Mouse (Mus musculus): ENCODE results near the gene Hand1. TPM values are rescaled to one million over a fixed set of nuclear protein-coding genes. Genes with fewer than 3 reads are reported as not detected.
"Not testable (repeated sequence)": the region's sequence is repeated elsewhere in the genome, so short reads cannot be mapped to it uniquely, and the experiment has no call there.

Hand1 gene
- total RNA-seq (2021) = not detected

DNA sequence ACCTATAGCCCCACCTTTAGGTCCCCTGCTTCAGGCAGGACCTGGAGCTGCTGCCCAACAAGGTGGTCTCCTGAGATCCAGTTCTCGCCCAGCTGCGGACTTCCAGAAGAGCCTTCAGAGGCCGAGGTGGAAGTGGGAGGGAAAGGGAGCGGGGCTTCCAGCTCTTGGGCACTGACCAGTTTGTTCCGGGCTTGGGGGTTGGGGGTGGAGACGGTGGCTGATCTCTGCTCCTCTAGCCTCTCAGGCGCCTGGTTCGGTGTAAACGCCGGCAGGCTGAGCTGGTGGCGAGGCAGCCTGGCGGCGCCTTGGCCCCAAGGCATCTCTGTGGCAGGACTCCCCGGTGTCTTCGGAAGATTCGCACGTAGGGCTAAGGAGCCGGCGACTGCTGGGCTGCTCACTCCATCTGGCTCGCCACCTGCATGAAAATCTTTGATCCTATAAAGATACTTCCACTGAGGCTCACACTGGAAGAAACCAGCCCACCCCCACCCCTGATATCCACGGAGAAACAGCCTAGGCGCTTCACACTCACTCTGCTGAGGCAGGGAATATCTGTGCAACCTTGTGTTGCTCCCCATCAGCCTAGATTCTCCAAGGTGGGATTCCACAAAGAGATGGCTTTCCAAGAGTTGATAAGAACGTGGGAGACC is at the start of gene Hand1:
TSS of gene Hand1 (minus strand) at position 267 of the 650 bp plus-strand sequence.
- no peak for DNase-seq (ENCODE audit: low spot score)
- intact Hi-C loops (cut with DNase I) = no loop called here

DNA sequence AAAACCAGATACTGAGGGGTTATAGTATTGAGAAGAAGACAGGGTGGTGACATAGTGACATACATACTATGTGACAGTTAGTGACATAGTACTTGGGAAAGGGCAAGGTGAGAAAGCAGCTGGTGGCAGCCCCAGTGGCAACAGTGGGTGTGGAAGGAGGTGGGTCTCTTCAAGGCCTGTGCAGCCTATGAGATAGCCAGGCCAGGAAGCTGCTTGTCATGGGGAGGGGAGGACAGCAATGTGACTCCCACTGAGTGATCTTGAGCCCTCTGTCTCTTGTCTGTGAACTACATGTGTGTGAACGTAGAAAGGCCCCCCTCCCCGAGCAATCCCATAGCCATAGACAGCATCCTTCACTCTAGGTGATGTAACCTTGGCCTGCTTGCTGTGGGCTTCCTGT is 43.5 kb upstream of the Hand1 start:
- DNase-seq (ENCODE audit: low spot score) = no peak
- intact Hi-C loops (cut with DNase I) = no loop called here

DNA sequence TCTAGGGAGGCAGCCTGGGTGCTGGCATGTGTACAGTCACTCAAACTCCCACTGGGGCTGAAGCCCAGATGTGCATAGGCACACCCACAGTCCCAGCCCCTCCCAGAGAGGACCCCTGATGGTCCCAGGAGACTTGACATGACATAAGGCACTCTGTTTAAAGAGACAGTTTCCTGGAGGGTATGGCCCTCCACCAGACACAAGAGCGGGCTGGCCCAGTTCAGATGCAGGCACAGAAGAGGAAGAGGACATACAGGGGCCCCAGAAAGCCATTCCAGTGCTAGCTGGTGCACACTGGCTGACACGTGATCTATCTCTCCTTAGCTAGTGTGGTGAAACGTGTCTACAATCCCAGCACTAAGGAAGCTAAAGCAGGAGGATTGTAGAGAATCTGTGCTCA is 40.4 kb upstream of the Hand1 start:
- intact Hi-C loops (cut with DNase I) = no loop called here
- no peak for DNase-seq (ENCODE audit: low spot score)

DNA sequence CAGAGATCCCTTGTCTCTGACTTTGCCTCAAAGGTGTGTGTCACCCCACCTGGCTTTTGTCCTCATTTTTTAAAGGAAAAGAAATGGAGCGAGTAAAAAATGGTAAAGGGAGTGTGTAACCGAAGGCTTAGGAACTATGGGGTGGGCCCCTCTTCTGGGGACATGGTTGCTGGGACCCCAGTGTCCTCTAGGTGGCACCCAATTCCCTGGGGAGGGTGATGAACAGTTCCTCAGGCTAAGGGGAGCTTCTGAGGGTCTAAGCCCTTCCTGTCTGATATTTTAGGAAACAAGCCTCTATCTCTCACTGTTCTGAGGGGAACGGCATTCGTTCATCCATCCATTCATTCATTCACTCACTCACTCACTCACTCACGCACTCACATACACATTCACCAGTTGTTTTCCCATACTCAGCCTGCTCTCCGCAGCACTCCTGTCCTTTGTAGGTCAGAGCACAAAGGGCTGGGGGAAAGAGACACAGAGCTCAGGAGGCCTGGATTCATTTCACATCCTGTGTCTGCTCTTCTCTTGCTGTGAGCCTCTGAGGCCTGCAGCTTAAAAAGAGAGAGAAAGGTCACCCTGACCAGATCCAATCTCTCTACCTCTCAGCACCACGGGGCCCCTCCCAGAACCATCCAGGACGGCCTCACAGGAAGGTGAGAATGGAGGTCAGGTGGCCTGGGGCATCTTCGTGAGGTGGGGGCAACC is 36.3 kb upstream of the Hand1 start:
- intact Hi-C loops (cut with DNase I) = no loop called here

DNA sequence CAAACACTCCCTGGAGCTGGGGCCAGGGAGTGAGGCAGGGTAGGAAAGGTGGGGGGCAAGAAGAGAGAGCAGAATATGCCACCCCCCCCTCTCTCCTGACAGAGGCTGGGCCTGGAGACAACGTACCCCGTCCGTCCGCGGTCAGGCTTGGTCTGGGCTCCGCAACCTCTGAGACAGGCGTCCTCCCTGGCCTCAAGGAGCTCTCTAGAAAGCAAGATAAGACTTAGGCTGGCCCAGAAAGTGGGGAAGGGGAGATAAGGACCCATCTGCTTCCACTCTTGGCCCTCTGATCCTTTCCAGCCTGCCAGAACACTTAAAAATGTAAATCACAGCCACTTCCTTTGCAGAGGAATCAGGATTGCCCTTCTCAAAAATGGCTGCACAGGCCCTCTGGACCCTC is 33.8 kb upstream of the Hand1 start:
- DNase-seq (ENCODE audit: low spot score) = no peak
- intact Hi-C loops (cut with DNase I) = no loop called here

More for the DNA sequence above, 36.3 kb upstream of the Hand1 start:
- DNase-seq (ENCODE audit: low spot score) = no peak

DNA sequence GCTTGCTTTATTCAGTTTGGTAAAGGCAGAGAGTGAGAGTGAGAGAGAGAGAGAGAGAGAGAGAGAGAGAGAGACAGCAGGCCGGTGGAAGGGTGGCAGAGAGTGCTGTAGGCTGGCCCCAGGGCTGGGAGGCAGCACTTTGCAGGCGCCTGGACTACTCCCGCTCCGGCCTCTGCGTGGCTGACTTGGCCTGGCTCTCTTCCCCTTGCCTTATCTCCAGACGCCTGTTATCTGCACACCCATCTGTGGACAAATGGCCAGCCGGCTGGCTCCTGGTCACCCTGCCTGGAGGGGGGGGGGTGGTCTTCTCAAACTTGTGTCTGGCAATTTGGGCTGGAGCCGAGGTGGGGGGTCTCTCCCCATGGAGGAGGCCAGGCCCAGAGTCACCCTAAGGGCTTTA is 32.0 kb upstream of the Hand1 start:
- intact Hi-C loops (cut with DNase I) = no loop called here
- DNase-seq (ENCODE audit: low spot score) = no peak

DNA sequence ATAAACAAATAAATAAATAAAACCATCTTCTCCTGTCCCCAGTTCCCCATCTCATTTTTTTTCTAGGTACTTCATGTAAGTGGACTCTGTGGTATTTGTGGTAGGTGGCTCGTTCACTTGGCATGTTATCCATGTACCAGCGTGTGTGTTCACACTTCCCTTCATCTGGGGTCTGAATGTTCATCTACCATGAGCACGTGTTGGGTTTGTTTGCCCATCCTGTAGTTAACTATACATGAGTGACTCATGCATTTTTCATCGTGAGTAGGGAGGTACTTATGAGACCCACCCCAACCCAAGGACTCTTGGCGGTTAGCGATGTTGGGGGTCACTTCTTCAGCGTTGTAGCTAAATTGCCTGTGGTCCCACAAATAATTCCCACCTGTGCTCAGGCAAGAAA is 29.5 kb upstream of the Hand1 start:
- intact Hi-C loops (cut with DNase I) = no loop called here
- no peak for DNase-seq (ENCODE audit: low spot score)

DNA sequence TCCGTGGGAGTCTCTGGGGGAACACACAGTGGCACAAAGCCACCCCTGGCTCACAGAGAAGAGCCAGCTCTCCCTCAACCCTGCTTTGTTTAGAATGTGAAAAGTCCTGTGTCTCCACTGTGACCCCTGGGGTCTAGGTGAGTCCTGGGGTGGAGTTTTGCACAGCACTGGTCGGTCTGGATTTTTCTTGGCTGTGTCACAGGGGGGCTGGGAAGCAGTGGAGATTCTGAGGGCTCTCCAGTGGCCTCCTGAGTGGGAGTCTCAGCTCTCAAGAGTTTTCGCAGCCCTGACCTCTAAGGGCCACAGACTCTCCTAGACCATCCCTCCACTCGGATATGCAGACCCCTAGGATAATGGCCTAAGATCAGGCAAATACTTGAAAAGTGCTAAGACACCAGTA is 25.1 kb upstream of the Hand1 start:
- intact Hi-C loops (cut with DNase I) = no loop called here
- no peak for DNase-seq (ENCODE audit: low spot score)

DNA sequence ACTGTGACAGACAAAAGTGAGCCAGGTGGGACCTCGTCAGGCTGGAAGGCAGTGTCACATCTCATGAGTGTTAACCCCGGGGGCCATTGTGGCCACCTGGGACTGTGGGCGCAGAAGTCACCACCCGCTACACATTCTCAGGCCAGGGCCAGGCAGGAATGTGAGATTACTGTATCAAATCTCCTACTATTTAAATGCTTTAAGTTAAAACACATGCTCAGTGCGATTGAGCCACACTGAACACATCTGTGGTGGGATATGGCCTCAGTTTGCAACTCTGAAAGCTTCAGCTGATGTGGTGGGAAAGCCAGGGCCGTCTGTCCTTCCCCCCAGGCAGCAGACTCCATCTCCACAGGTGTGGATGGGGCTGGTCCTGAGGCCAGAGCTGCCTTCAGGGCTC is 21.0 kb upstream of the Hand1 start:
- intact Hi-C loops (cut with DNase I) = no loop called here
- DNase-seq (ENCODE audit: low spot score) = no peak

DNA sequence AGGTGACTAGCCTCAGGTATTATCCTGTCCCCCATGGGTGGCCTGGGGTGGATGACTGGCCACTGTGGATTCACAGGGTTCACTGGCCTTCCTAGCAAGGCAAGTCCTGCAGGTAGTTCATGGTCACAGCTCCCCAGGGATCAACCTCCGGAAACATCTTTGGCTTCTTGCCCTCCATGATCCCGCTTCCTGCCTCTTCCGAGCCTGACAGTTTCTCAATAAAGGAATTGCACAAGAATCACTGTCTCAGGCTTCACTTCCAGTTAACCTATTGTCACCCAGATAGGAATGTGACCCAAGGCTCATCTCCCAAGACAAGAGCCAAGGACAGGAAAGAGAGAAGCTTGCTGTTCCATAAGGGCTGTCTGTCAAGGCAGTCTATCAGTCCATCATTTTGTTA is 18.3 kb upstream of the Hand1 start:
- DNase-seq (ENCODE audit: low spot score) = no peak
- intact Hi-C loops (cut with DNase I) = no loop called here

DNA sequence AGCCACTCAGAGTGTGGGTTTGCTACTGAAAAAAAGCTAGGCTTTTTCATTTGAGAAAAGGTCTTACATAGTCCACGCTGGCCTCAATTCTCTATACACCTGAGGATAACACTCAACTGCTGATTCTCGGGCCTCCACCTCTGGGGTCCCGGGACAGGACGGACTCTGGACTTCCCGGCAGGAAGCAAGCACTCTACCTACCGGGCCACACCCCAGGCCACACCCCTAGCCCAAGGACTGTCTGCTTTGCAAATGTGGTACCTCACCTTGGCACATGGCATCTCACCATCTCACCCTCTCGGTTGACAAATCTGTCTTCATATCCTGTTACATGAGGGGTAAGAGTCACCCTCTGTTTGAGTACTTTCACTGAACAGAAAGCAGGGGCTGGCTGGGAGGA is 17.7 kb upstream of the Hand1 start:
- intact Hi-C loops (cut with DNase I) = no loop called here
- DNase-seq (ENCODE audit: low spot score) = no peak

DNA sequence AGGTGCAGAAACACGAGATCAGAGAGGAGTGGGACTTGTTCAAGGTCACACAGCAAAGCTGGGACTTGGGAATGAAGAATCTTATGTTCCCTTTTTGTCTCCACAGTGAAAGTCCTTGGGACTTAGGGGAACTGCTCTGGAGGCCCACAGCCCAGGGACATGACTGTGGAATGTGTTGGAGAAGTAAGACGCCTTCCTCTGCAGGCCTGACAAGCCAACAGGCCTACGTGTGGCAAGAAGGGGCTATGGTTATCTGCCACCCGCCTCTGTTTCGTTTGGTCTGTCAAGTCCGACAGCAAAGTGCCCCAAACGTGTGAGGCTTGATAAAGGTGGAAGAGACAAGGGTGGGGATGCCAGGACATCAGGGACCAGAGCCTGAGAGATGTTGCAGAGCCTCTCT is 14.8 kb upstream of the Hand1 start:
- no peak for DNase-seq (ENCODE audit: low spot score)
- intact Hi-C loops (cut with DNase I) = no loop called here

DNA sequence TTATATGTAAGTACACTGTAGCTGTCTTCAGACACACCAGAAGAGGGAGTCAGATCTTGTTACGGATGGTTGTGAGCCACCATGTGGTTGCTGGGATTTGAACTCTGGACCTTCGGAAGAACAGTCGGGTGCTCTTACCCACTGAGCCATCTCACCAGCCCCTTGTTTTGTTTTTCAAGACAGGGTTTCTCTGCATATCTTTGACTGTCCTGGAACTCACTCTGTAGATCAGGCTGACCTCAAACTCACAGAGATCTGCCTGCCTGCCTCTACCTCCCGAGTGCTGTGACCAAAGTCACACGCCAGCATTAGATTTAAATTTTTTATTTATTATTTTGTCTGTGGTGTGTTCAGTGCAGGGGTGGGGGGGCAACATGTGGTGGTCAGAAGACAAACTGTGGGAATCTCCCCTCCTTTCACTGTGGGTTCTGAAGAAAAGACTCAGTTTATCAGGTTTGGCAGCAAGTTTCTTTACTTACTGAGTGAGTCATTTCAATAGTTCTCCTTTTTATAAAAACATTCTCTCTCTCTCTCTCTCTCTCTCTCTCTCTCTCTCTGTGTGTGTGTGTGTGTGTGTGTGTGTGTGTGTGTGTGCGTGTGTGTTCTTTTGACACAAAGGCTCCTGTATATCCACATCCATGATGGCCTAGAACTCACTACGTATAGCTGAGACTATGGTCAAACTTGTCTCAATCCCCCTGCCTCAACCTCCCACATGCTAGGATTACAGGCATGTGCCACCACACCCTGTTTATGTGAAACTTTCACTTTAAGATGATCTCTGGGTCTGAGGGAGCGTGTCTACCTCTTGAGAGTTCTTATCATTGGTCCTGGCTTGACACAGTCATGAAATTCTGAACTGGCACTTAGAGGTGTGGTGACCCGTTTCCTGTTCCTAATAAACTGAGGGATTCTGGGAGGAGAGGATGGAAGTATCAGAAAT is 14.1 kb upstream of the Hand1 start:
- intact Hi-C loops (cut with DNase I); DNase-seq (ENCODE audit: low spot score): not testable (repeated sequence)

DNA sequence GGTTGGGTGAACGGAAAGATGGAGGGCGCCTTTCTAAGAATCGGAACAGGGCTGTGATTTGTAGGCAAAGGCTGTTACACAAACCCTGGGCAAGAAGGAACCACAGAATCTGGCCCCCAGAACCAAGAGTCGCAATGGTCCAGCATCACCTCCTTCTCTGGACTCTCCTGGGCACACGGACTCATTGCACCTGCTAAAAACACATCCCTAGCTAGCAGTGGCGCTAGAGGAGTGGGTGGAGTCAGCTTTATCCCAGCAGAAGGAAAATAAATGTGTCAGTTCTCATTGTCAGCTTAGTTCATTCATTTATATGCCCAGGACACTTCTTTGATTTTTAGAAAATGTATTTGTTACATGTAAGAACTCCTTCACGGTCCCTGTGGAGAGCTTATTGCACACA is 8.8 kb upstream of the Hand1 start:
- intact Hi-C loops (cut with DNase I) = no loop called here
- DNase-seq (ENCODE audit: low spot score) = no peak

DNA sequence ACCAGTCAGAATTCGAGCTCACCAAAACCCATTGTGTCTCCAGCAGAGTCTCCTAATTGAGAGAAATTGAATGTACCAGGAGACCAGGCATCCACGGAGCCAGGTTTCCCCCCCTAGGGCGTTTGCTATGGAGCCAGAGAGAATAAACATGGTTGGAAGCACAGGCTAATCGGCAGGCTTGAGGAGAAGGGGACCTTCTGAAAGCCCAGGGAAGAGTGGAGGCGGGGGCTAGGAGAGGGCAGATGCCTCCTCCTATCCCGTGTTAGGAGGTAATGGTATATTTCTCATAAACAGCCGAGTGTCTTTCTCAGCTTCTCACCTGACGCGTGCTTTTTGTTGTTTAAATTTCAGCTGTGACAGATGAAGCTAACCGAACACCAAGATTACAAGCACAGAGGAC is 8.4 kb upstream of the Hand1 start:
- intact Hi-C loops (cut with DNase I) = no loop called here
- DNase-seq (ENCODE audit: low spot score) = no peak

DNA sequence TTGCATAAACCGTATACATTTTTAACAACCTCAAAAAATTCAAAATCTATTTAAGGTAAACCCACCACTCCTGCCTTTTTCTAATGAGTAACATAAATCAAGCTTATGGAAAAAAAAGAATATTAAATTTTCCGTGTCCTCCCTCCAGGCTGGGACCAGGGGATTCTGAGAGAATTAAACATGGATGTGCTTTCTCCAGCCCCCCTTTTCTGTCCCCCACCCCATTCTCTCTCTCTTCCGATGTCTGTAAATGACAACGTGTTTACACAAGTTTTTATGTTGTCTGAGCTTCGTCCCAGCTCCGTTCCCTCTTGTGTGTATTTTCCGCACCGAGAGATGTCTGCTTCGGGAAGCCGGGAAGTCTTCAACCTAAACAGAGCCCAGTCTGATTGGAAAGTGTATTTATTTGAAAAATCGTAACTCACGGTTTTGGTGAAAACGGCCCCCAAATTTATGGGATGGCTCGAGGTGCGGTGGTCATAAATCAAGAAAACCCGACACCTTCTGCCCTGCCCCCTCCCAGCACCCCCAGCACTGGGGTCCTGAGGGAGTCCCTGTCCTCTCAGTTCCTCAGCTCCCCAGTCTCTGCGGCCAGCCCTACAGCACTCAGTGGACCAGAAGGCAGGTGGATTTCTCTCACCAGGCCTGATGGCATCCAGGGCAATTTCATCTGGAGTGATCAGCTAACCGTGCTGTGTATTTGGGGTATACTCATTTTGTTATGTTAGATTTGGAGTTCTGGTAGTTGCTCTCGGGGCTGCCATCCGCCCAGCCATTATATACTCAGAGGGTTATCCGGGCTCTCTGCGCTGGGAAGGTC is 5.5 kb upstream of the Hand1 start:
- intact Hi-C loops (cut with DNase I) = no loop called here
- no peak for DNase-seq (ENCODE audit: low spot score)

DNA sequence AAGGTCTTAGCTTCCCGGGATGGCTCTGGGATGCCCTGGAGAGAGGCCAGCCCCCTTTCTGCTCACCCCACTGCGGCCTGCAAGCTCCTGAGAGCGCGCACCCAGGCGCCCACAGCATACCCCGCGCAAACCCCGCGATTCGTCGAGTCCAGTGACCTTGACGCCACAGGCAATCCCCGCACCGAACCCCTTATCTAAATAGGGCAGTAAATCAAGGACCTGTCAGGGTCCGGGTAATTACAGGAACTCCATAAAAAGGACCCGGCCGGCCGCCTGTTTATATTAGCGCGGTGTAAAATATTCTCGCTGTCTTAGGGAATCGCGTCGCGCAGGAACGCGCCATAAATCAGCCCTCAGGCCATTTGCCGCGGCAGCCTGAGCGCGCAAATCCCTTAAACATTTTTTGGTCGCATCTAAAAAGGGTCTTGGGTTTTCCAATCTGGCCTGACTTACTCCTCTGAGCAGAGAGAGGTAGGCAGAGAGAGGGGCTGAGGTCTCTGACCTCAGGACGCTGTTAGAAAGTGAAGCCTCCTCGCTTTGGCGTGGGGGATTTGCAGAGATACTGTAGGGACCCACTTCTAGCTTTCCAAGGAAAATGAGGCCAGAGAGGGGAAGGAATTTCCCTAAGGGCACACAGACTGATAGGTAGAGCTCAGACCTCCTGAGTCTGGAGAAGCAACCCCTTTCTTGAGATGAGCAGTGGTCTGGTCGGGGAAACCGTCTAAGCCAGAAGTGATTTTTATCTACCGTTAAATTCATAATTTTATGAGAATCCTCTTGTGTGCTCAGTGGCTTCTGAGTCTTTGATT is 4.5 kb upstream of the Hand1 start:
- no peak for DNase-seq (ENCODE audit: low spot score)
- intact Hi-C loops (cut with DNase I) = no loop called here

DNA sequence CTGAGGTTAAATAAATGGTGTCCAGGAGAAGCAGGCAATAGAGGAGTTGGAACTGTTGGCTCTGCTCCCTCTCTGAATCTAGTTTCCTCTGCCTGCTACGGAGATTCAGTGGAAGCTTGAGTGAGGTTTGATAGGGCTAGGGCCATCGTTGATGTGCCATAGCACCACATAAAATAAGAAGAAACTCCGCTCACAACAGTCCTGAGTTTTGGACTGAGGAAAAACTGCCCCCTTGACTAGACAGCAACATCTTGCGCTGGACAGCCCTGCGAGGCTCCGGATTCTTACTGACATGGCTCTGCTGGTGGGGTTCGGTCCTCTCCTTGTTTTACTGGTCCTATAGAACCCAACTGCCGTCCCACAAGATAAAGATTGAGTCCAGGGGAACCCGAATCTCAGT is 3.8 kb upstream of the Hand1 start:
- DNase-seq (ENCODE audit: low spot score) = no peak
- intact Hi-C loops (cut with DNase I) = no loop called here

DNA sequence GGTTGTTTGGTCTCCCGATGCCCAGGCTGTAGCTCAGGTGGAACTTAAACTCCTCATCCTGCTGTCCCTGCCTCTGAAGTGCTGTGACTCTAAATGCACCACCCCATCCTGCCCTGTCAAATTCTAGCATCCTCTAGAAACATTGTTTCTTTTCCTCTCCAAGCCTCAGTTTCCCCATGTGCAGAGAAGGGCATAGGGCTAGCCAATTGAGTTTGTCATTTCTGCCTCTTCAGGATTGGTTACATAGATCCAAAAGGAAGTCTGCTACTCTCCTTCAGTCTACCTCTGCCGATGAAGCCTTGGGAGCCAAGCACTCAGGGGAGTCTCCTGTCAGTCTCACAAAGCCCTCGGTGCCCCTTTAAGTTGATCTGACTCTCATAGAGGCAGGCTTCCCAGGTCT is 3.3 kb upstream of the Hand1 start:
- no peak for DNase-seq (ENCODE audit: low spot score)
- intact Hi-C loops (cut with DNase I) = no loop called here

Measured in heart, postnatal 25 days (tissue).